Mouse (Mus musculus) liver, embryonic 13.5 days (tissue): ENCODE measurements around the gene Robo2. TPM values are rescaled to one million over a fixed set of nuclear protein-coding genes. Genes with fewer than 3 reads are reported as not detected.

Source experiments
- ATAC-seq: fragments of 200-750 bp; cut with Nextera tagmentation; 2 replicates; pipeline ENCODE4 v1.8.0; 2017; ENCODE audit warnings: low read depth, mild to moderate bottlenecking, moderate number of reproducible peaks, moderate library complexity
- DNase-seq: peaks from one replicate; pipeline ENCODE4 v3.0.0; 2022
- H3K27ac ChIP-seq: fragments of 300-500 bp; sonication (generic); 2 replicates; pipeline ENCODE4 v1.5.1; 2015; ENCODE audit warnings: moderate library complexity, mild to moderate bottlenecking, inconsistent platforms
- H3K27me3 ChIP-seq: fragments of 300-500 bp; sonication (generic); 2 replicates; pipeline ENCODE4 v1.6.1; 2015; ENCODE audit warnings: mild to moderate bottlenecking, inconsistent platforms
- H3K36me3 ChIP-seq: fragments of 300-500 bp; sonication (generic); 2 replicates; pipeline ENCODE4 v1.6.1; 2015; ENCODE audit warnings: mild to moderate bottlenecking, inconsistent platforms
- H3K4me1 ChIP-seq: fragments of 300-500 bp; sonication (generic); replicated peaks from 2 replicates; pipeline ENCODE4 v1.6.1; 2015; ENCODE audit warnings: inconsistent platforms
- H3K4me2 ChIP-seq: fragments of 300-500 bp; sonication (generic); 2 replicates; pipeline ENCODE4 v1.6.1; 2015; ENCODE audit warnings: inconsistent platforms, mild to moderate bottlenecking, moderate library complexity
- H3K4me3 ChIP-seq: fragments of 300-500 bp; sonication (generic); replicated peaks from 2 replicates; pipeline ENCODE4 v1.5.1; 2015; ENCODE audit warnings: mild to moderate bottlenecking, inconsistent platforms
- H3K9ac ChIP-seq: fragments of 300-500 bp; sonication (generic); 2 replicates; pipeline ENCODE4 v1.6.1; 2015; ENCODE audit warnings: mild to moderate bottlenecking, inconsistent platforms
- H3K9me3 ChIP-seq: fragments of 300-500 bp; sonication (generic); replicated peaks from 2 replicates; pipeline ENCODE4 v1.6.1; 2016; ENCODE audit warnings: inconsistent platforms
- WGBS: fragments of 180-500 bp; shearing (Covaris S2); methylation state at CpG from one replicate; pipeline ENCODE4 v1.1.7; 2015; ENCODE audit not compliant: insufficient replicate concordance; 5-methylcytosine and 5-hydroxymethylcytosine counted together
- polyA plus RNA-seq: library from polyadenylated mRNA; unstranded; fragments of >200 nt; fragmentation: Nextera tagmentation; extraction: Ambion mirVana; gene quantifications from 2 replicates; pipeline ENCODE4 v1.2.1, GENCODE M21; 2015

Gene Robo2
- 4.8 and 6.4 TPM in 2 replicates for polyA plus RNA-seq

GRCm38 (mm10) chr16:74411481-74412251 is at the start of gene Robo2:
Gene Robo2, minus strand, starts transcription at chr16:74411825.
- H3K27me3 ChIP-seq: peaks cover 34% of the 10 kb centered on the region
- H3K4me2 ChIP-seq: peak within 1 kb of the TSS; percentile 59
- H3K27ac ChIP-seq: no peak within 1 kb of the TSS; the same call in 1 of the 2 replicates
- WGBS: under 1% methylated on average over 43 of the region's 43 CpGs
- DNase-seq: no peak
- peak; percentile 43 for ATAC-seq
- H3K36me3 ChIP-seq: no peaks in the 10 kb centered on the region
- H3K9ac ChIP-seq: no peak within 1 kb of the TSS
- H3K4me1 ChIP-seq: no peaks in the 10 kb centered on the region
- H3K4me3 ChIP-seq: peak within 1 kb of the TSS; percentile 46
- no peaks in the 10 kb centered on the region for H3K9me3 ChIP-seq

GRCm38 (mm10) chr16:74458138-74458537 is 46.5 kb upstream of the Robo2 start:
- Histone ChIP-seq H3K27me3 (no peaks in the 10 kb centered on the region), H3K4me2 (no peak overlapping the region), H3K9me3 (no peaks in the 10 kb centered on the region), H3K4me1 (no peaks in the 10 kb centered on the region), H3K4me3 (no peak overlapping the region), H3K27ac (no peak overlapping the region), H3K36me3 (no peaks in the 10 kb centered on the region), H3K9ac (no peak overlapping the region)
- DNase-seq (no peak), ATAC-seq (no peak)
- 68% methylated on average over 3 of the region's 3 CpGs for WGBS

GRCm38 (mm10) chr16:74457736-74458135 is 46.1 kb upstream of the Robo2 start:
- no peak overlapping the region for H3K27ac ChIP-seq
- no peaks in the 10 kb centered on the region for H3K27me3 ChIP-seq
- ATAC-seq (no peak), DNase-seq (no peak)
- H3K4me3 ChIP-seq: no peak overlapping the region
- 74% methylated on average over 8 of the region's 8 CpGs for WGBS
- no peaks in the 10 kb centered on the region for H3K4me1 ChIP-seq
- no peak overlapping the region for H3K4me2 ChIP-seq
- H3K36me3 ChIP-seq: no peaks in the 10 kb centered on the region
- no peaks in the 10 kb centered on the region for H3K9me3 ChIP-seq
- H3K9ac ChIP-seq: no peak overlapping the region

GRCm38 (mm10) chr16:74456808-74457470 is 45.3 kb upstream of the Robo2 start:
- WGBS: 76% methylated on average over 5 of the region's 5 CpGs
- Histone ChIP-seq H3K27me3 (no peaks in the 10 kb centered on the region), H3K4me1 (no peaks in the 10 kb centered on the region), H3K9ac (no peak overlapping the region), H3K4me2 (no peak overlapping the region), H3K4me3 (no peak overlapping the region), H3K9me3 (no peaks in the 10 kb centered on the region), H3K36me3 (no peaks in the 10 kb centered on the region), H3K27ac (no peak overlapping the region)
- no peak for DNase-seq
- ATAC-seq: no peak

- Histone ChIP-seq H3K9ac (no peak overlapping the region), H3K9me3 (no peaks in the 10 kb centered on the region), H3K4me1 (no peaks in the 10 kb centered on the region), H3K36me3 (no peaks in the 10 kb centered on the region), H3K27ac (no peak overlapping the region), H3K4me3 (no peak overlapping the region), H3K27me3 (no peaks in the 10 kb centered on the region), H3K4me2 (no peak overlapping the region)
- WGBS: 38% methylated on average over 2 of the region's 2 CpGs
- ATAC-seq (no peak), DNase-seq (no peak)
These were observed 43.6 kb upstream of the Robo2 start for GRCm38 (mm10) chr16:74455179-74455578.

- no peak for DNase-seq
- Histone ChIP-seq H3K9me3 (no peaks in the 10 kb centered on the region), H3K4me1 (no peaks in the 10 kb centered on the region), H3K4me3 (no peak overlapping the region), H3K27me3 (no peaks in the 10 kb centered on the region), H3K9ac (no peak overlapping the region), H3K36me3 (no peaks in the 10 kb centered on the region), H3K4me2 (no peak overlapping the region), H3K27ac (no peak overlapping the region)
- 80% methylated on average over 4 of the region's 4 CpGs for WGBS
- no peak for ATAC-seq
These were observed 36.4 kb upstream of the Robo2 start for GRCm38 (mm10) chr16:74448025-74448424.

GRCm38 (mm10) chr16:74427071-74427470 is 15.4 kb upstream of the Robo2 start:
- Histone ChIP-seq H3K36me3 (no peaks in the 10 kb centered on the region), H3K27me3 (no peaks in the 10 kb centered on the region), H3K4me3 (no peak overlapping the region), H3K9me3 (no peaks in the 10 kb centered on the region), H3K4me1 (no peaks in the 10 kb centered on the region), H3K27ac (no peak overlapping the region), H3K4me2 (no peak overlapping the region), H3K9ac (no peak overlapping the region)
- 41% methylated on average over 2 of the region's 2 CpGs for WGBS
- ATAC-seq: no peak
- DNase-seq: no peak

- H3K27ac ChIP-seq: no peak overlapping the region
- H3K9ac ChIP-seq: no peak overlapping the region
- H3K36me3 ChIP-seq: no peaks in the 10 kb centered on the region
- DNase-seq (no peak), ATAC-seq (no peak)
- no peaks in the 10 kb centered on the region for H3K4me1 ChIP-seq
- WGBS: 58% methylated on average over 2 of the region's 2 CpGs
- H3K4me2 ChIP-seq: no peak overlapping the region
- no peaks in the 10 kb centered on the region for H3K27me3 ChIP-seq
- no peaks in the 10 kb centered on the region for H3K9me3 ChIP-seq
- H3K4me3 ChIP-seq: no peak overlapping the region
These were observed 8.7 kb upstream of the Robo2 start for GRCm38 (mm10) chr16:74420324-74420723.

- no peaks in the 10 kb centered on the region for H3K36me3 ChIP-seq
- H3K27me3 ChIP-seq: peaks cover 34% of the 10 kb centered on the region
- H3K27ac ChIP-seq: no peak overlapping the region
- peak overlapping the region; percentile 59 for H3K4me2 ChIP-seq
- H3K4me1 ChIP-seq: no peaks in the 10 kb centered on the region
- peak overlapping the region; percentile 46 for H3K4me3 ChIP-seq
- DNase-seq: no peak
- H3K9me3 ChIP-seq: no peaks in the 10 kb centered on the region
- no peak for ATAC-seq
- WGBS: 1% methylated on average over 20 of the region's 20 CpGs
- H3K9ac ChIP-seq: no peak overlapping the region
These were observed 1.1 kb upstream of the Robo2 start for GRCm38 (mm10) chr16:74412471-74413291.

GRCm38 (mm10) chr16:74411021-74411420 is 604 bp downstream of the Robo2 start:
- Histone ChIP-seq H3K27ac (no peak overlapping the region; the same call in 1 of the 2 replicates), H3K4me1 (no peaks in the 10 kb centered on the region), H3K4me2 (peak overlapping the region; percentile 59), H3K27me3 (peaks cover 34% of the 10 kb centered on the region), H3K4me3 (peak overlapping the region; percentile 46), H3K9ac (no peak overlapping the region), H3K36me3 (no peaks in the 10 kb centered on the region), H3K9me3 (no peaks in the 10 kb centered on the region)
- under 1% methylated on average over 16 of the region's 16 CpGs for WGBS
- DNase-seq (no peak), ATAC-seq (no peak)

- 0 out of 2 replicates have a peak overlapping the region, but pooled peaks have one; percentile 12 for H3K4me2 ChIP-seq
- H3K36me3 ChIP-seq: no peaks in the 10 kb centered on the region
- no peak overlapping the region for H3K27ac ChIP-seq
- H3K9me3 ChIP-seq: no peaks in the 10 kb centered on the region
- no peak overlapping the region for H3K9ac ChIP-seq
- peaks cover 34% of the 10 kb centered on the region for H3K27me3 ChIP-seq
- ATAC-seq (no peak), DNase-seq (no peak)
- peak overlapping the region; percentile 34 for H3K4me3 ChIP-seq
- 29% methylated on average over 6 of the region's 6 CpGs for WGBS
- H3K4me1 ChIP-seq: no peaks in the 10 kb centered on the region
These were observed 1.5 kb downstream of the Robo2 start for GRCm38 (mm10) chr16:74410125-74410524.
